In genomic region chr10:108202126-108202525, GRCm38 (mm10) we compare ENCODE assay signal across 21 mouse cellular contexts. TPM values are rescaled to one million over a fixed set of nuclear protein-coding genes. Genes with fewer than 3 reads are reported as not detected.
A peak's percentile ranks its signal among the peaks of the same experiment; 100 is the strongest.
DNase-seq lines count a peak whose midpoint lies in the region; ATAC-seq and TF ChIP-seq lines count a peak whose summit lies in the region.
"Had no signal": no experiment of that assay in that cellular context is flagged by ENCODE, and none has a peak within 500 bp of the region (broad histone marks: within the 10 kb centered on the region; RNA-seq: fewer than 3 reads in every experiment).

No protein-coding gene starts in this region.

- no peak overlapping the region for H3K4me2 ChIP-seq in forebrain, embryonic 11.5 days (ENCODE audit: low read depth, low read length, severe bottlenecking)
- no peak overlapping the region for H3K4me2 ChIP-seq in forebrain, embryonic 13.5 days
- H3K4me2 ChIP-seq in hindbrain, embryonic 12.5 days (replicated peaks): no peak overlapping the region
- no peak overlapping the region for H3K4me2 ChIP-seq in hindbrain, embryonic 11.5 days (replicated peaks; ENCODE audit: low read depth, low read length)
- H3K4me2 ChIP-seq: embryonic facial prominence, embryonic 12.5 days; heart, embryonic 11.5 days; heart, embryonic 15.5 days had no signal

- no peaks in the 10 kb centered on the region for H3K9me3 ChIP-seq in forebrain, embryonic 11.5 days (ENCODE audit: control insufficient read depth, low read length)
- H3K9me3 ChIP-seq in forebrain, embryonic 13.5 days (replicated peaks): no peaks in the 10 kb centered on the region
- H3K9me3 ChIP-seq in hindbrain, embryonic 12.5 days (replicated peaks): no peaks in the 10 kb centered on the region
- H3K9me3 ChIP-seq in hindbrain, embryonic 11.5 days (ENCODE audit: control insufficient read depth, low read length): no peaks in the 10 kb centered on the region
- H3K9me3 ChIP-seq: embryonic facial prominence, embryonic 12.5 days; G1E; heart, embryonic 15.5 days had no signal

- intact Hi-C loops in left cerebral cortex, adult 2 months (cut with DNase I): no loop called here
- intact Hi-C loops in left cerebral cortex, postnatal 25 days (cut with DNase I): no loop called here

- no peak for DNase-seq in forebrain, embryonic 11.5 days (ENCODE audit: low spot score)
- no peak for DNase-seq in hindbrain, embryonic 11.5 days (ENCODE audit: low spot score)
- DNase-seq in left cerebral cortex, adult 2 months (ENCODE audit: extremely low spot score in 1 of 2, low spot score in 2 of 2): no peak
- no peak for DNase-seq in left cerebral cortex, postnatal 25 days (ENCODE audit: low spot score in 2 of 2)
- DNase-seq in adrenal gland, adult 8-10 months: no peak
- DNase-seq: adrenal gland, postnatal 10 days; B cell, adult 2 months; cerebellum, adult 11 months; cerebellum, adult 8-10 months; cerebellum, postnatal 14 days; gastrocnemius, postnatal 10 days; heart, adult 18-20 months; heart, postnatal 14 days; kidney, adult 2 months had no signal

- 87% methylated on average over 4 of the region's 4 CpGs for WGBS in forebrain, embryonic 11.5 days
- WGBS in forebrain, embryonic 13.5 days: 76% methylated on average over 4 of the region's 4 CpGs
- 96% methylated on average over 4 of the region's 4 CpGs for WGBS in hindbrain, embryonic 12.5 days
- 95% methylated on average over 4 of the region's 4 CpGs for WGBS in hindbrain, embryonic 11.5 days

- no peak overlapping the region for H3K9ac ChIP-seq in forebrain, embryonic 11.5 days (ENCODE audit: low read length)
- H3K9ac ChIP-seq in forebrain, embryonic 13.5 days: no peak overlapping the region
- no peak overlapping the region for H3K9ac ChIP-seq in hindbrain, embryonic 12.5 days
- no peak overlapping the region for H3K9ac ChIP-seq in hindbrain, embryonic 11.5 days (ENCODE audit: low read depth, low read length)
- H3K9ac ChIP-seq: embryonic facial prominence, embryonic 12.5 days; heart, embryonic 15.5 days had no signal

- no peak overlapping the region for H3K27ac ChIP-seq in forebrain, embryonic 11.5 days (ENCODE audit: low read depth, low read length)
- no peak overlapping the region for H3K27ac ChIP-seq in forebrain, embryonic 13.5 days
- H3K27ac ChIP-seq in hindbrain, embryonic 12.5 days: no peak overlapping the region
- H3K27ac ChIP-seq in hindbrain, embryonic 11.5 days (ENCODE audit: low read depth, low read length): no peak overlapping the region
- peak overlapping the region; percentile 6 for H3K27ac ChIP-seq in left cerebral cortex, adult 2 months
- H3K27ac ChIP-seq: embryonic facial prominence, embryonic 12.5 days; heart, embryonic 15.5 days had no signal

- H3K27me3 ChIP-seq in forebrain, embryonic 11.5 days (ENCODE audit: control insufficient read depth, insufficient read depth, low read length): no peaks in the 10 kb centered on the region
- H3K27me3 ChIP-seq in forebrain, embryonic 13.5 days: no peaks in the 10 kb centered on the region
- H3K27me3 ChIP-seq in hindbrain, embryonic 12.5 days: no peaks in the 10 kb centered on the region
- H3K27me3 ChIP-seq in hindbrain, embryonic 11.5 days (ENCODE audit: control insufficient read depth, insufficient read depth, low read length): no peaks in the 10 kb centered on the region
- H3K27me3 ChIP-seq: embryonic facial prominence, embryonic 12.5 days; heart, embryonic 15.5 days had no signal

- no peaks in the 10 kb centered on the region for H3K4me1 ChIP-seq in forebrain, embryonic 11.5 days (replicated peaks; ENCODE audit: control insufficient read depth, insufficient read depth, low read length)
- peaks cover 5% of the 10 kb centered on the region; the same call in 1 of the 2 replicates for H3K4me1 ChIP-seq in forebrain, embryonic 13.5 days
- no peaks in the 10 kb centered on the region for H3K4me1 ChIP-seq in hindbrain, embryonic 12.5 days
- no peaks in the 10 kb centered on the region for H3K4me1 ChIP-seq in hindbrain, embryonic 11.5 days (replicated peaks; ENCODE audit: control insufficient read depth, insufficient read depth, low read length)
- H3K4me1 ChIP-seq: embryonic facial prominence, embryonic 12.5 days; heart, embryonic 15.5 days had no signal

- no peaks in the 10 kb centered on the region; the same call in 1 of the 2 replicates for H3K36me3 ChIP-seq in forebrain, embryonic 11.5 days (ENCODE audit: control insufficient read depth, insufficient read depth, low read length)
- H3K36me3 ChIP-seq in forebrain, embryonic 13.5 days (ENCODE audit: poor library complexity, severe bottlenecking): peaks cover 12% of the 10 kb centered on the region
- peaks cover 6% of the 10 kb centered on the region; the same call in 1 of the 2 replicates for H3K36me3 ChIP-seq in hindbrain, embryonic 12.5 days
- H3K36me3 ChIP-seq in hindbrain, embryonic 11.5 days (ENCODE audit: control insufficient read depth, insufficient read depth, low read length): no peaks in the 10 kb centered on the region

- no peak overlapping the region for H3K4me3 ChIP-seq in forebrain, embryonic 11.5 days (ENCODE audit: low read depth, low read length)
- no peak overlapping the region for H3K4me3 ChIP-seq in forebrain, embryonic 13.5 days
- no peak overlapping the region for H3K4me3 ChIP-seq in hindbrain, embryonic 12.5 days
- no peak overlapping the region for H3K4me3 ChIP-seq in hindbrain, embryonic 11.5 days (ENCODE audit: low read depth, low read length)
- no peak overlapping the region for H3K4me3 ChIP-seq in left cerebral cortex, adult 2 months
- H3K4me3 ChIP-seq: embryonic facial prominence, embryonic 12.5 days; heart, embryonic 15.5 days had no signal

- ATAC-seq in forebrain, embryonic 11.5 days (replicated peaks; ENCODE audit: low FRiP score): 0 out of 2 replicates have a peak, but pooled peaks have one; percentile 51
- ATAC-seq in forebrain, embryonic 13.5 days: no peak
- peak; percentile 46; the same call in 1 of the 2 replicates for ATAC-seq in hindbrain, embryonic 12.5 days (ENCODE audit: low FRiP score)
- no peak for ATAC-seq in hindbrain, embryonic 11.5 days (ENCODE audit: low FRiP score)
- ATAC-seq: intestine, embryonic 16.5 days had no signal

- no peak for TF ChIP-seq CTCF in left cerebral cortex, adult 2 months (IDR thresholded peaks at IDR 0.05)

RNA-seq across cellular contexts. Expression of gene Ppp1r12a, which starts 40.1 kb away (rescaled TPM):
- 76.2 and 80.7 TPM in 2 replicates for polyA plus RNA-seq in forebrain, embryonic 11.5 days (2014; fragmentation: Nextera tagmentation; extraction: Ambion mirVana)
- polyA plus RNA-seq in forebrain, embryonic 13.5 days (2015; fragmentation: Nextera tagmentation; extraction: Ambion mirVana): 75.8 and 81.4 TPM in 2 replicates
- polyA plus RNA-seq in hindbrain, embryonic 12.5 days (2016; fragmentation: Nextera tagmentation; extraction: Ambion mirVana): 88.6 and 93.0 TPM in 2 replicates
- polyA plus RNA-seq in hindbrain, embryonic 11.5 days (2014; fragmentation: Nextera tagmentation; extraction: Ambion mirVana): 87.2 and 97.2 TPM in 2 replicates
- total RNA-seq in left cerebral cortex, adult 2 months (2021): 100 to 1,000 TPM; 145 to 150 TPM
- 100 to 1,000 TPM; 146 to 147 TPM for total RNA-seq in left cerebral cortex, postnatal 25 days (2021)
- 100 to 1,000 TPM in 3 of 4 experiments, 10 to 100 TPM in 1; 98.3 to 130 (median 112) TPM for total RNA-seq in adrenal gland, adult 8-10 months (2022)

Comparison
In these comparisons a context has a peak if more than half of its experiments do, and no peak if none do; other contexts are left out.
1. ATAC-seq: peak in forebrain, embryonic 11.5 days (single experiment) and hindbrain, embryonic 12.5 days (single experiment); none in forebrain, embryonic 13.5 days (single experiment) and hindbrain, embryonic 11.5 days (single experiment).